Mouse (Mus musculus): ENCODE data around the gene Cnot3. TPM values are rescaled to one million over a fixed set of nuclear protein-coding genes. Genes with fewer than 3 reads are reported as not detected.
A peak's percentile ranks its signal among the peaks of the same experiment; 100 is the strongest.

Cnot3 gene
- polyA plus RNA-seq, 1 experiment from 2014 or later: 51.2 TPM

- no peak overlapping the region for H3K4me2 ChIP-seq (ENCODE audit: low read length)
- H3K36me3 ChIP-seq (ENCODE audit: control insufficient read depth, insufficient read depth, low read length): 0 out of 2 replicates have a peak, but pooled peaks cover under 1% of the 10 kb centered on the region
- WGBS: 86% methylated on average over 3 of the region's 3 CpGs
- H3K27ac ChIP-seq (replicated peaks; ENCODE audit: low read depth, low read length): no peak overlapping the region
- no peak overlapping the region for H3K4me3 ChIP-seq (replicated peaks; ENCODE audit: low read depth, low read length)
- H3K27me3 ChIP-seq (ENCODE audit: control insufficient read depth, insufficient read depth, low read length): no peaks in the 10 kb centered on the region
- H3K4me1 ChIP-seq (ENCODE audit: control insufficient read depth, insufficient read depth, low read length): peaks cover 5% of the 10 kb centered on the region
- ATAC-seq (ENCODE audit: low FRiP score, low TSS enrichment): no peak
- DNase-seq: no peak
- H3K9me3 ChIP-seq (ENCODE audit: control insufficient read depth, low read length): no peaks in the 10 kb centered on the region
- no peak overlapping the region for H3K9ac ChIP-seq (replicated peaks; ENCODE audit: low read length)
These were observed 31.0 kb upstream of the Cnot3 start for GRCm38 (mm10) chr7:3614021-3614420.

- WGBS: 83% methylated on average over 4 of the region's 4 CpGs
- Histone ChIP-seq H3K9me3 (ENCODE audit: control insufficient read depth, low read length) (no peaks in the 10 kb centered on the region), H3K4me2 (ENCODE audit: low read length) (peak within 1 kb of the TSS; percentile 85), H3K27me3 (ENCODE audit: control insufficient read depth, insufficient read depth, low read length) (no peaks in the 10 kb centered on the region), H3K9ac (replicated peaks; ENCODE audit: low read length) (no peak within 1 kb of the TSS), H3K27ac (replicated peaks; ENCODE audit: low read depth, low read length) (no peak within 1 kb of the TSS), H3K36me3 (ENCODE audit: control insufficient read depth, insufficient read depth, low read length) (peaks cover 19% of the 10 kb centered on the region), H3K4me3 (replicated peaks; ENCODE audit: low read depth, low read length) (peak within 1 kb of the TSS; percentile 64), H3K4me1 (ENCODE audit: control insufficient read depth, insufficient read depth, low read length) (peaks cover 5% of the 10 kb centered on the region)
- no peak for DNase-seq
- ATAC-seq (ENCODE audit: low FRiP score, low TSS enrichment): no peak
These were observed 29.0 kb upstream of the Cnot3 start, which contains the start of gene Oscar for GRCm38 (mm10) chr7:3616057-3616388. Gene Oscar, minus strand, starts transcription at chr7:3616157.

GRCm38 (mm10) chr7:3616389-3617241 lies 28.5 kb upstream of the Cnot3 start:
- no peaks in the 10 kb centered on the region for H3K9me3 ChIP-seq (ENCODE audit: control insufficient read depth, low read length)
- DNase-seq (no peak), ATAC-seq (ENCODE audit: low FRiP score, low TSS enrichment) (peak; percentile 58)
- H3K9ac ChIP-seq (replicated peaks; ENCODE audit: low read length): no peak overlapping the region
- WGBS: 41% methylated on average over 6 of the region's 6 CpGs
- H3K27me3 ChIP-seq (ENCODE audit: control insufficient read depth, insufficient read depth, low read length): no peaks in the 10 kb centered on the region
- peaks cover 5% of the 10 kb centered on the region for H3K4me1 ChIP-seq (ENCODE audit: control insufficient read depth, insufficient read depth, low read length)
- H3K36me3 ChIP-seq (ENCODE audit: control insufficient read depth, insufficient read depth, low read length): peaks cover 21% of the 10 kb centered on the region
- peak overlapping the region; percentile 85 for H3K4me2 ChIP-seq (ENCODE audit: low read length)
- no peak overlapping the region for H3K27ac ChIP-seq (replicated peaks; ENCODE audit: low read depth, low read length)
- peak overlapping the region; percentile 64 for H3K4me3 ChIP-seq (replicated peaks; ENCODE audit: low read depth, low read length)

GRCm38 (mm10) chr7:3617242-3617995 lies 27.6 kb upstream of the Cnot3 start, which contains the start of gene Ndufa3:
Gene Ndufa3, plus strand, starts transcription at chr7:3617373.
- Histone ChIP-seq H3K4me1 (ENCODE audit: control insufficient read depth, insufficient read depth, low read length) (peaks cover 5% of the 10 kb centered on the region), H3K9me3 (ENCODE audit: control insufficient read depth, low read length) (no peaks in the 10 kb centered on the region), H3K4me2 (ENCODE audit: low read length) (peak within 1 kb of the TSS; percentile 85), H3K9ac (replicated peaks; ENCODE audit: low read length) (peak within 1 kb of the TSS; percentile 78), H3K27me3 (ENCODE audit: control insufficient read depth, insufficient read depth, low read length) (no peaks in the 10 kb centered on the region), H3K36me3 (ENCODE audit: control insufficient read depth, insufficient read depth, low read length) (peaks cover 28% of the 10 kb centered on the region), H3K4me3 (replicated peaks; ENCODE audit: low read depth, low read length) (peak within 1 kb of the TSS; percentile 64), H3K27ac (replicated peaks; ENCODE audit: low read depth, low read length) (peak within 1 kb of the TSS; percentile 58)
- DNase-seq (peak; percentile 96), ATAC-seq (ENCODE audit: low FRiP score, low TSS enrichment) (peak; percentile 97)
- 1% methylated on average over 32 of the region's 32 CpGs for WGBS

GRCm38 (mm10) chr7:3629030-3629429 lies 16.0 kb upstream of the Cnot3 start:
- Histone ChIP-seq H3K4me1 (ENCODE audit: control insufficient read depth, insufficient read depth, low read length) (peaks cover 13% of the 10 kb centered on the region), H3K36me3 (ENCODE audit: control insufficient read depth, insufficient read depth, low read length) (peaks cover 27% of the 10 kb centered on the region), H3K4me2 (ENCODE audit: low read length) (peak overlapping the region; percentile 98), H3K27ac (replicated peaks; ENCODE audit: low read depth, low read length) (0 out of 2 replicates have a peak overlapping the region, but pooled peaks have one; percentile 71), H3K27me3 (ENCODE audit: control insufficient read depth, insufficient read depth, low read length) (no peaks in the 10 kb centered on the region), H3K9ac (replicated peaks; ENCODE audit: low read length) (peak overlapping the region; percentile 77), H3K4me3 (replicated peaks; ENCODE audit: low read depth, low read length) (peak overlapping the region; percentile 50), H3K9me3 (ENCODE audit: control insufficient read depth, low read length) (no peaks in the 10 kb centered on the region)
- 35% methylated on average over 4 of the region's 4 CpGs for WGBS
- ATAC-seq (ENCODE audit: low FRiP score, low TSS enrichment) (peak; percentile 40; the same call in 1 of the 2 replicates), DNase-seq (no peak)

GRCm38 (mm10) chr7:3629543-3630477 lies 15.3 kb upstream of the Cnot3 start, which contains the start of the genes Tfpt and Prpf31:
Gene Tfpt, minus strand, starts transcription at chr7:3629929.
Gene Prpf31, plus strand, starts transcription at chr7:3629985.
- Histone ChIP-seq H3K4me3 (replicated peaks; ENCODE audit: low read depth, low read length) (peak within 1 kb of the TSS; percentile 50), H3K9ac (replicated peaks; ENCODE audit: low read length) (peak within 1 kb of the TSS; percentile 77), H3K9me3 (ENCODE audit: control insufficient read depth, low read length) (no peaks in the 10 kb centered on the region), H3K36me3 (ENCODE audit: control insufficient read depth, insufficient read depth, low read length) (peaks cover 30% of the 10 kb centered on the region), H3K4me1 (ENCODE audit: control insufficient read depth, insufficient read depth, low read length) (peaks cover 13% of the 10 kb centered on the region), H3K4me2 (ENCODE audit: low read length) (peak within 1 kb of the TSS; percentile 98), H3K27ac (replicated peaks; ENCODE audit: low read depth, low read length) (peak within 1 kb of the TSS; percentile 71; the same call in 1 of the 2 replicates), H3K27me3 (ENCODE audit: control insufficient read depth, insufficient read depth, low read length) (no peaks in the 10 kb centered on the region)
- ATAC-seq (ENCODE audit: low FRiP score, low TSS enrichment) (peak; percentile 87), DNase-seq (peak; percentile 98)
- 1% methylated on average over 47 of the region's 47 CpGs for WGBS

- ATAC-seq (ENCODE audit: low FRiP score, low TSS enrichment): no peak
- Histone ChIP-seq H3K4me1 (ENCODE audit: control insufficient read depth, insufficient read depth, low read length) (peaks cover 13% of the 10 kb centered on the region), H3K4me2 (ENCODE audit: low read length) (peak overlapping the region; percentile 98), H3K27me3 (ENCODE audit: control insufficient read depth, insufficient read depth, low read length) (no peaks in the 10 kb centered on the region), H3K27ac (replicated peaks; ENCODE audit: low read depth, low read length) (no peak overlapping the region), H3K9me3 (ENCODE audit: control insufficient read depth, low read length) (no peaks in the 10 kb centered on the region), H3K36me3 (ENCODE audit: control insufficient read depth, insufficient read depth, low read length) (peaks cover 37% of the 10 kb centered on the region), H3K4me3 (replicated peaks; ENCODE audit: low read depth, low read length) (peak overlapping the region; percentile 50), H3K9ac (replicated peaks; ENCODE audit: low read length) (peak overlapping the region; percentile 77)
- DNase-seq: no peak
- WGBS: 51% methylated on average over 3 of the region's 3 CpGs
These were observed 14.6 kb upstream of the Cnot3 start for GRCm38 (mm10) chr7:3630478-3630815.

GRCm38 (mm10) chr7:3643412-3643811 lies 1.7 kb upstream of the Cnot3 start:
- DNase-seq: no peak
- no peak overlapping the region for H3K27ac ChIP-seq (replicated peaks; ENCODE audit: low read depth, low read length)
- peaks cover 21% of the 10 kb centered on the region for H3K4me1 ChIP-seq (ENCODE audit: control insufficient read depth, insufficient read depth, low read length)
- H3K9ac ChIP-seq (replicated peaks; ENCODE audit: low read length): no peak overlapping the region
- no peaks in the 10 kb centered on the region for H3K27me3 ChIP-seq (ENCODE audit: control insufficient read depth, insufficient read depth, low read length)
- no peak for ATAC-seq (ENCODE audit: low FRiP score, low TSS enrichment)
- no peak overlapping the region for H3K4me2 ChIP-seq (ENCODE audit: low read length)
- H3K36me3 ChIP-seq (ENCODE audit: control insufficient read depth, insufficient read depth, low read length): peaks cover 33% of the 10 kb centered on the region
- 75% methylated on average over 5 of the region's 5 CpGs for WGBS
- no peak overlapping the region for H3K4me3 ChIP-seq (replicated peaks; ENCODE audit: low read depth, low read length)
- H3K9me3 ChIP-seq (ENCODE audit: control insufficient read depth, low read length): no peaks in the 10 kb centered on the region
